13 mouse cellular contexts compared by ENCODE assay signal in genomic region chr1:131280280-131280679, GRCm38 (mm10). TPM values are rescaled to one million over a fixed set of nuclear protein-coding genes. Genes with fewer than 3 reads are reported as not detected.
A peak's percentile ranks its signal among the peaks of the same experiment; 100 is the strongest.
DNase-seq lines count a peak whose midpoint lies in the region; ATAC-seq and TF ChIP-seq lines count a peak whose summit lies in the region.
"Had no signal": no experiment of that assay in that cellular context is flagged by ENCODE, and none has a peak within 500 bp of the region (broad histone marks: within the 10 kb centered on the region; RNA-seq: fewer than 3 reads in every experiment).

No protein-coding gene starts in this region.

- H3K79me2 ChIP-seq in liver, adult 2 months (ENCODE audit: control insufficient read depth, insufficient read depth, low read length): peaks cover 11% of the 10 kb centered on the region; the same call in 1 of the 2 replicates

- H3K9me3 ChIP-seq in hindbrain, embryonic 14.5 days (ENCODE audit: control insufficient read depth, low read length): no peaks in the 10 kb centered on the region
- H3K9me3 ChIP-seq: lung, embryonic 15.5 days; midbrain, embryonic 13.5 days had no signal

- WGBS in liver, adult 2 months: 29% methylated on average over 3 of the region's 3 CpGs
- WGBS in hindbrain, embryonic 14.5 days: 67% methylated on average over 3 of the region's 3 CpGs

- H3K4me3 ChIP-seq in liver, adult 2 months (ENCODE audit: insufficient read depth, low read depth, low read length): no peak overlapping the region
- H3K4me3 ChIP-seq in hindbrain, embryonic 14.5 days (replicated peaks; ENCODE audit: low read length): no peak overlapping the region
- H3K4me3 ChIP-seq: erythroblast, embryonic 14.5 days; layer of hippocampus, adult 2 months; lung, embryonic 15.5 days; midbrain, embryonic 13.5 days had no signal

- H3K4me1 ChIP-seq in liver, adult 2 months (ENCODE audit: control insufficient read depth, insufficient read depth, low read length): peaks cover 33% of the 10 kb centered on the region
- H3K4me1 ChIP-seq in hindbrain, embryonic 14.5 days (replicated peaks; ENCODE audit: control insufficient read depth, insufficient read depth, low read length): no peaks in the 10 kb centered on the region

- H3K27me3 ChIP-seq in liver, adult 2 months (ENCODE audit: control insufficient read depth, insufficient read depth, low read length): no peaks in the 10 kb centered on the region
- no peaks in the 10 kb centered on the region for H3K27me3 ChIP-seq in hindbrain, embryonic 14.5 days (ENCODE audit: control insufficient read depth, insufficient read depth, low read length)
- H3K27me3 ChIP-seq: lung, embryonic 15.5 days; midbrain, embryonic 13.5 days had no signal

- H3K27ac ChIP-seq in liver, adult 2 months (replicated peaks; ENCODE audit: insufficient read depth, low read depth, low read length): no peak overlapping the region
- H3K27ac ChIP-seq in hindbrain, embryonic 14.5 days: no peak overlapping the region
- H3K27ac ChIP-seq: layer of hippocampus, adult 2 months; lung, embryonic 15.5 days; midbrain, embryonic 13.5 days had no signal

- peak; percentile 13; the same call in 1 of the 2 replicates for TF ChIP-seq CTCF in liver, adult 2 months (IDR thresholded peaks at IDR 0.05; ENCODE audit: low read depth, low read length)

- H3K4me2 ChIP-seq in hindbrain, embryonic 14.5 days (replicated peaks): no peak overlapping the region
- H3K4me2 ChIP-seq: midbrain, embryonic 13.5 days had no signal

- DNase-seq in liver, adult 2 months (ENCODE audit: extremely low read depth, low read depth, low spot score): no peak
- DNase-seq in liver: no peak
- peak; percentile 25 for DNase-seq in R1 (ENCODE audit: low read depth, low spot score)
- DNase-seq in thymus, postnatal 0 days (ENCODE audit: low spot score): peak; percentile 66
- DNase-seq in ovary, adult 18-20 months (ENCODE audit: low spot score): no peak
- DNase-seq in heart, postnatal 25 days (ENCODE audit: low spot score): no peak
- DNase-seq in hindbrain, embryonic 14.5 days (ENCODE audit: low spot score): no peak
- DNase-seq: left cerebral cortex, postnatal 4 days had no signal

- ATAC-seq in megakaryocyte progenitor cell, adult 5-6 weeks (replicated peaks; ENCODE audit: poor library complexity): peak; percentile 48
- no peak for ATAC-seq in hindbrain, embryonic 14.5 days (ENCODE audit: low FRiP score)
- ATAC-seq: midbrain, embryonic 13.5 days had no signal

- H3K9ac ChIP-seq in liver, adult 2 months (ENCODE audit: low read depth, low read length): no peak overlapping the region
- H3K9ac ChIP-seq in hindbrain, embryonic 14.5 days: no peak overlapping the region
- H3K9ac ChIP-seq: lung, embryonic 15.5 days; midbrain, embryonic 13.5 days had no signal

- intact Hi-C loops in heart, postnatal 25 days (cut with DNase I): no loop called here

- no peak for TF ChIP-seq POLR2A in liver, adult 2 months (IDR thresholded peaks at IDR 0.05; ENCODE audit: extremely low read depth, insufficient read depth, low read length)

- H3K36me3 ChIP-seq in liver, adult 2 months (ENCODE audit: control insufficient read depth, insufficient read depth, low read length): no peaks in the 10 kb centered on the region
- H3K36me3 ChIP-seq in hindbrain, embryonic 14.5 days (replicated peaks; ENCODE audit: control insufficient read depth, insufficient read depth): no peaks in the 10 kb centered on the region
- H3K36me3 ChIP-seq: lung, embryonic 15.5 days; midbrain, embryonic 13.5 days had no signal

RNA-seq across cellular contexts. Expression of gene Ikbke, which starts 0.9 kb away (rescaled TPM):
- 15.6 and 16.6 TPM in 2 replicates for total RNA-seq in liver, adult 2 months (2014; rRNA removed)
- polyA plus RNA-seq in liver, adult 2 months (2012; rRNA removed): 14.4 and 20.7 TPM in 2 replicates
- total RNA-seq in megakaryocyte progenitor cell, adult 5-6 weeks (2015): 21.4 and 22.1 TPM in 2 replicates
- total RNA-seq in megakaryocyte progenitor cell, adult 5-6 weeks (2017): 25.9 and 28.6 TPM in 2 replicates
- 22.2 and 23.5 TPM in 2 replicates for polyA plus RNA-seq in thymus, postnatal 0 days (2015; fragmentation: Nextera tagmentation; extraction: Ambion mirVana)
- total RNA-seq in heart, postnatal 25 days (2021): 1 to 10 TPM; 1.4 to 1.7 TPM
- 0.81 and 1.4 TPM in 2 replicates for polyA plus RNA-seq in hindbrain, embryonic 14.5 days (2014; fragmentation: Nextera tagmentation; extraction: Ambion mirVana)
- polyA plus RNA-seq: erythroblast, embryonic 14.5 days had no signal

RNA-seq across cellular contexts. Expression of gene Rassf5, which starts 35.2 kb away (rescaled TPM):
- 3.4 and 5.6 TPM in 2 replicates for total RNA-seq in liver, adult 2 months (2014; rRNA removed)
- 6.1 and 8.4 TPM in 2 replicates for polyA plus RNA-seq in liver, adult 2 months (2012; rRNA removed)
- 46.0 and 48.9 TPM in 2 replicates for total RNA-seq in megakaryocyte progenitor cell, adult 5-6 weeks (2015)
- 45.1 and 47.6 TPM in 2 replicates for total RNA-seq in megakaryocyte progenitor cell, adult 5-6 weeks (2017)
- 137 TPM in 2 replicates for polyA plus RNA-seq in thymus, postnatal 0 days (2015; fragmentation: Nextera tagmentation; extraction: Ambion mirVana)
- 1 to 10 TPM; 1.6 to 2.3 TPM for total RNA-seq in heart, postnatal 25 days (2021)
- polyA plus RNA-seq in hindbrain, embryonic 14.5 days (2014; fragmentation: Nextera tagmentation; extraction: Ambion mirVana): 4.0 and 5.0 TPM in 2 replicates
- polyA plus RNA-seq: erythroblast, embryonic 14.5 days had no signal

Comparison
In these comparisons a context has a peak if more than half of its experiments do, and no peak if none do; other contexts are left out.
1. DNase-seq: peak in R1 (single experiment) and thymus, postnatal 0 days (single experiment); none in liver, adult 2 months (single experiment), liver (single experiment), ovary, adult 18-20 months (single experiment), heart, postnatal 25 days (single experiment) and hindbrain, embryonic 14.5 days (single experiment).